Mouse (Mus musculus): ENCODE measurements around the gene Ubac2.
A peak's percentile ranks its signal among the peaks of the same experiment; 100 is the strongest.

Gene Ubac2

DNA sequence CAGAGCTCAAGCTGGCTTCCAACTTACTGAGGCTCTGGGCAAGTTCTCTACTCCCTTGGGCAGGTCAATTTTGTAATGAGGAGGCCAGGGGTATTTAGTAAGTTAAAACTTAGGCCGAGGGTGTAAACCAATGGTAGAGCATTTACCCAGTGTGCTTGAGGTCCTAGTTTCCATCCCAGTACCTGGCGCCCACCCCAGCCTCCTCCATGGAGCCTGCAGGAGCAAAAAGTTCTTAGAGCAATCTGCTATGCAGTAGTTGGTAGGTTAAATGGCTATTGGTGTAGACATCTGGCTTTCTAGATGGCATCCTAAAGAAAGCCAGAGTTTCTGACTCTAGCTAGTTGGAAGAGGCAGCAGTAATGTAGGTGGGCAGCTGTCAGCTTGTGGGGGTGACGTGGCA is 71.0 kb downstream of the Ubac2 start:
- DNase-seq (ENCODE audit: extremely low read depth, low read depth): no peak

- DNase-seq (ENCODE audit: extremely low read depth, low read depth): no peak
These were observed 71.5 kb downstream of the Ubac2 start for GRCm38 (mm10) chr14:121949897-121950296.

DNA sequence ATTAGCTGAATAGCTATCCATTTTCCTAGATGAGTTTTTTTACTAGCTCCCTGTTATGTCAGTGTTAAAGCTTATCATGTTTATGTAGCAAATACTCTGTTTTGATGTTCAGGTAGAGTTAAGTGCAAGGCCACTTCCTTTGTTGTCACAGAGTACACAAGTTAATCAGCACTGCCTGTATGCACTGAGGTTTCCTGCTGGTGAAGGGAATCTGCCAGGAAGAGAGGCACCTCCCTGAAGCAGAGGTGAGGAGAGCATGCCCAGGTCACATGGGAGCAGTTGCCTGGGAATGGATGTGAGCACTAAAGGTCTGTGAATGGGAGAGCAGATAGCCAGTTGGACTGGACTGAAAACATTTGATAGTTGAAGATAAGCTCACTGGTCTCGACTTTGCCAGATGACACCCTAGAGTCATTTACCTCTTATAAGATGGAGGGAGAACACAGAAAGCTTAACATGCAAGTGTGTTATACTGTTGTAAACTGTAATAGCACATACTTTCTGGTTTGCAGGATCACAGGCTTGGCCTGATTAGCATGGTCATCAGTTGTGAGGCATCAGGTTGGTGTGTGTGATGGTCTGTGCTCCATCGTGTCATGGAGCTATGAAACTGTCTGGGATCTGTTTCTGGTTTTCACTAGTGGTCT is 73.1 kb downstream of the Ubac2 start:
- peak; percentile 7 for DNase-seq (ENCODE audit: extremely low read depth, low read depth)

DNA sequence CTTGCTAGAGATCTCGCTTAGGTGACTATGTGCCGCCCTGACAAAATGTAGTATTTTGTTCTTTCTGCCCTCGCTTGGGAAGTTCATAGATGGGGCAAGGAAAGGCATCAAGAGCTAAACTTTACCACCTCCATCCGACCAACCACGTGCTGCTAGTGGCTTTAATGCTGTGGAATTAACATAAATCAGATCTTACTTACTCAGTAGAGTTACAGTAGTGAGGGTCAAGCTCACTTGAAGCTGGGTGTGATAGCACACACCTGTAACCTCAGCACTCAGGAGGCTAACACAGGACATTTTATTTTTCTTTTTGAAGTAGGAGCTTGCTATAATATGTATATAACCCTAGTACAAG is 73.6 kb downstream of the Ubac2 start:
- no peak for DNase-seq (ENCODE audit: extremely low read depth, low read depth)

DNA sequence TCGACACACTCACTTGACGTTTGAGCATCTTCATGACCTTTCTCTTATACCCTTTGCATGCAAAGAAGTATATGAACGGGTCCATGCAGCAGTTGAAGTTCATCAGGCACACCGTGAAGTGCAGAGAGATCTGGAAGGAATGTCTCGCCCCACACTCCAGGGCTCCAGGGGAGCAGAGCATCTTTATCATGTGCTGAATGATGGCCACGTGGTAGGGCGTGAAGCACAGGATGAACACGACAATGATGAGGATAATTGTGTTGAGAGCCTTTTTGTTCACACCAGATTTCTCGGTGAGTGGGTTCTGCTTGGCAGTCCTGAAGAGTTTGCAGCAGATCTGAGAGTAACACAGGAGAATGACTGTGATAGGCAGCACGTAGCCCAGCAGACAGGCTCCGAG is 75.7 kb downstream of the Ubac2 start:
- DNase-seq (ENCODE audit: extremely low read depth, low read depth): no peak

DNA sequence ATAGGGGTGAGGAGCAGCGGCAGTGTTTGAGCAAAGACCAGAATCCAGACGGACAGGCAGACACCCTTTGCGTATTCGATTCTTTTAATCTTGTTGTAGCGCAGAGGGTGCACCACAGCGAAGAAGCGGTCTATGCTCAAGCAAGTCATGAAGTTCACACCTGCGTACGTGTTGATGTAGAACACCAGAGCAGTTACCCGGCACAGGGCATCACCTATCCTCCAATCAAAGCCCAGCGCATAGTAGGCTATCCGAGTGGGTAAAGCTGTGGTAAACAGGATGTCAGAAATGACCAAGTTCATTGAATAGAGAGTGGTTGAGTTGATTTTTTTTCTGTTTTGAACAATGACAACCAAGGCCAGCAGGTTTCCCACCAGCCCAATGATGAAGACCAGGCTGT is 76.2 kb downstream of the Ubac2 start:
- no peak for DNase-seq (ENCODE audit: extremely low read depth, low read depth)

DNA sequence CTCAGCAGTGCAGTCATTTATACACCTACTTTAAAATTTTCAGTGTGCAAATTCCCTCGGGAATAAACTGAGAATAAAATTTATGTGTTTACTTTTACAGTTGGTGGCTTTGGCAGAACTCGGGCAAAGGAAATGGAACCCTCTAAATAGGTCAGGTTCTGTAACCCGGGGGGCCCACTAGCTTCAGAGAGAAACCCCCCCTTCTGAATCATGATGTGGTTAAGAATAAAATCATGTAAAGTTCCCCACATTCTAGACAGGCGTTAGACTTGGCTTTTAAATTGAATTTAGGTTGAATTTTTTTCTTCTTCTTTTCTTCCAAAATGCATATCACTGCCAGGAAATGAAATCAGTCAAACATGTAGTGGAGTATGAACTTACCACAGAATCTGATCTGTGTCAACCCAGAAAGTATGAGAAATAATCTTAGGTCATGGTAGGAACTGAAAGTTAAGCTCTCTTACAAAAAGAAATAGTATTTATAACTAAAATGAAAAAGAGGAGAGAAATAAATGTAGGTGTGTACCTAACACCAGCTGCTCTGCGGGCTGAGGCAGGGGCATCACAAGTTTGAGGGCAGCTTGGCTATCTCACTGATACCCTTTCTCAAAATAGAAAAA is 76.9 kb downstream of the Ubac2 start:
- no peak for DNase-seq (ENCODE audit: extremely low read depth, low read depth)

DNA sequence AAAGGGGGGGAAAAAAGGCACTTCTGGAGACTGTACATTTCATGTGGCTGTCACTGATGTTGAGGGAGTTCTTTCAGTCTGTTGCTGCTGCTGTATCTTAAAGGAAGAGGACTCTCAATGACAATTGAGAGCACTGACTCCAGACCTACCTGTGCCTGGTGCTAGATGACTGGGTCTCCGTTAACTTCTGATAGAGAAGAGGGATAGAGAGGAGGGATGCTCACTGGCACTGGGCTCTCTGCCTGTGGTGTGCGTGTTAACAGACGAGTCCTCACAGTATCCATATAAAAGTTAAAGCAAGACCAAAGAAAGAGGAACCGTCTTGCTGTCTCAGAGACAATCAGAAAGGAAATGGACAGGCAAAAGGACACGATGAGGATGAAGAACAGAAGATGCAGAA is 77.9 kb downstream of the Ubac2 start:
- DNase-seq (ENCODE audit: extremely low read depth, low read depth): no peak

GRCm38 (mm10) chr14:121957176-121957871 is 78.9 kb downstream of the Ubac2 start:
- DNase-seq (ENCODE audit: extremely low read depth, low read depth): no peak

DNA sequence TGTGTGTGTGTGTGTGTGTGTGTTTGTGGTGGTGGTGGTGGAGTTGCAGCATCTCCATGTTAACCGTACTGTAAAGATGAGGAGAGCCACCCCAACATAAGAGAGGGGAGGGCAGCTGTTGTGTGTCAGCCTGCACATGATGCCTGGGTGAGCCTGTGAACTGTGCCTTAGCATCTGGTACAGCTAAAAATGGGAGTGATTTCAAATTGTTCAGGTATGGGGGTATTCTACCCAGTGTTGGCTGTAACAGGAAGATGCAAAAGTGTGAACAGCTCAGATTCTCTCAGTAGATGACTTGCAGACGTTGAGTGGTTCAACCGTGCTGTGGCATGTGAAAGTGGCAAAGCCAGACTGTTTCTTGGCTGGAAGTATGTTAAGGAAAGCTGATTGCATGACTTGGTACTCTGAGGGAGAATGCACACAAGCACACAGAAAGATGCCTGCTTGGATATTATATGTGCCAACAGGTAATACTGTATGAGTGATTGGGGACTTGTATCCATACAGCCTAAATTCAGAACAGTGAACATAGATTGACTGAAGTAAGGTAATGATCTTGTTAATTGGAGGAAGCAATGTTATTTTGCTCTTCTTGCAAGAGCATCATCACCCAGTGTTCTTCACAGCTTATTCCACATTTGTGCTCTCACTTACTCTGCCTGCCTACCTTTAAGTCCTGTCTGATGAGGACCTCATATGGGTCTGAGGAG is 79.8 kb downstream of the Ubac2 start:
- DNase-seq (ENCODE audit: extremely low read depth, low read depth): no peak

DNA sequence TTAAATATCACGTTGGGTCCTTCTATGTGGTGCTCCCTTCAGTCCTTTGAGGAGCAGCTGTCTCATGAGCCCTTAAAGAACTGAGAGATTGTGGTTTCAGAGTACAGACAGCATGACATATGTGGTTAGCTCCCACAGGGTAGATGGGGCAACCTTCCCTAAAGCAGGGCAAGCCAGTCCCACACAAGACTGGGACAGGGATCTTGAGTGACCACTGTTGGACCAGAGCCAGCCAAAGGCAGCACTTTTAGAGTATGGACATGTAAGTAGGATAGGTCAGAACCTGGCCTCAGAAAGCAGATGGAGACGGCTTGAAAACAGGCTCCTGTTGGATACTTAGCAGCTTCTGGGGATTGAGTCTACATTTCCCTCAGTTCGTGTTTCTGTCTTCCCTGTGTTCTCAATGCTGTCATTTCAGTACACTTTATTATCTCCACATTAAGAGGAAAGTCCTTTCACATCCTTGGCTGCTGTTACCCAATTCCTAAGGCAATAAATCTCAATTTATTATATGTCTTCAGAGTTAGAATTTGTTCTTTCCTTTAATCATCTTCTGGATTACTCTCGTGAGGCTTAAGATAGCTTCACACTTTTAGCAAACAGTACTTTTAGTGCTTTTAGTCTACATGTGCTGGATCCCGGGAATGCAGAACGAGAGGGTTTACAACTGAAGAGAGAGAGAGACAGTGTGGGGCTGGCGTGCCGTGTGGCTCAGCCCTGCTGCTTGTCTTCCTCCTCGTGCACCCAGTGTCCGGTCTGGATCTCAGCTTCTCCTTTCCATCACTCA is 80.5 kb downstream of the Ubac2 start:
- no peak for DNase-seq (ENCODE audit: extremely low read depth, low read depth)

DNA sequence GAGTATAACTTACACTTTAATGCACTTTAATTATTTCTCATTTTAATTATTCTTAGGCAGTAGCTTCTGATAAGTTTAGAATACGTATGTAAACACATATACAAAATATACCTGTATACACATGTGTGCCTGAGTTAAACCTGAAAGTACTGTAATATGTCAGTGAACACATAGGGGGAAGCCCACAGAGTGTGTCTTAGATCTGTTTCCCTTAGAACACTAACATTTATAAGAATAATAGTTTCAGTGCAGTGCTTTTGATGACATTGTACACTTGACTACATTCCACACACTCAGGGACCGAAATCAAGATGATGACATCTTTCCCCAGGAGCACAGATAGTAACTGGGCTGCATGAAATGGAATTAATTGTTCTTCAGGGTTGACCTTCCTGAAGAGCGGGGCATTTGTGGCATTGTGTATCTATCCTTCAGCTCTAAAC is 81.1 kb downstream of the Ubac2 start:
- no peak for DNase-seq (ENCODE audit: extremely low read depth, low read depth)

GRCm38 (mm10) chr14:121960031-121960430 is 81.6 kb downstream of the Ubac2 start:
- DNase-seq (ENCODE audit: extremely low read depth, low read depth): no peak

DNA sequence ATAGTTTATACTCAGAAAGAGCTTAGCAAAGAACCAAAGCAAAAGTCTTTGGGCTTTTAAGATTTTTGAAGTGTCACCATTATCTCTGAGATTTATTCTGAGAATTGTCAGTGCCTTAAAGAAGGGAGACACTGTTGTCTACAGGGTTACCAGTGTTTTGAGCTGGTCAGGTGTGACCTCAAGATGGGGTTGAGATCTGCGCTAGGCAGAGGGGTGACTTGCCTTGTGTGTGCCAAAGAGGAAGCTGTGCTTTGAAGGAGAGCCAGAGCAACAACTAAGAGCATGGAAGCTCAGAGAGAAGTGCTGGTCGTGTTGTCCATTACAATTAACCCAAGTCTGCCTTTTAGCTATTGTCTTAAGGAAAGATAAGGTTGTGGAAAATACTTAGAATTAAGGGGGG is 82.1 kb downstream of the Ubac2 start:
- DNase-seq (ENCODE audit: extremely low read depth, low read depth): no peak

DNA sequence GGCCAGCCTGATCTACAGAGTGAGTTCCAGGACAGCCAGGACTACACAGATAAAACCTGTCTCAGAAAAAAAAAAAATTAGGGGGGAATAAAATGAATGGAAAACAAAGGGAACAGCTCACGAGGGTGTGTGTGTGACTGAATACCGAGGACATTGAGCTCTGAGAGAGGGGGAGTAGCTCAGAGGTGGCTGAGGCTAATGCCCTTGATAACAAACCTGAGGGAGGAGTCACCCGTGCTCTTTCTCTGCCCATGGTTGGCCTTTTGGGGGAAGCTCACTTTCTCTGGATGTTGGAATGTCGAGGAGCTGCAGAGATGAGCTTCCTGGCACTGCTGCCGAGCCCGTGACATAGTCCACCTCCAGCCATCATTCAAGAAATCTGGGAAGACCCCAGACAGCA is 82.6 kb downstream of the Ubac2 start:
- DNase-seq (ENCODE audit: extremely low read depth, low read depth): no peak

- DNase-seq (ENCODE audit: extremely low read depth, low read depth): no peak
These were observed 83.2 kb downstream of the Ubac2 start for GRCm38 (mm10) chr14:121961496-121962127.

- DNase-seq (ENCODE audit: extremely low read depth, low read depth): no peak
These were observed 83.9 kb downstream of the Ubac2 start for GRCm38 (mm10) chr14:121962128-121962890.

- DNase-seq (ENCODE audit: extremely low read depth, low read depth): no peak
These were observed 85.0 kb downstream of the Ubac2 start for GRCm38 (mm10) chr14:121963251-121963941.

GRCm38 (mm10) chr14:121963942-121964335 is 85.5 kb downstream of the Ubac2 start:
- no peak for DNase-seq (ENCODE audit: extremely low read depth, low read depth)

DNA sequence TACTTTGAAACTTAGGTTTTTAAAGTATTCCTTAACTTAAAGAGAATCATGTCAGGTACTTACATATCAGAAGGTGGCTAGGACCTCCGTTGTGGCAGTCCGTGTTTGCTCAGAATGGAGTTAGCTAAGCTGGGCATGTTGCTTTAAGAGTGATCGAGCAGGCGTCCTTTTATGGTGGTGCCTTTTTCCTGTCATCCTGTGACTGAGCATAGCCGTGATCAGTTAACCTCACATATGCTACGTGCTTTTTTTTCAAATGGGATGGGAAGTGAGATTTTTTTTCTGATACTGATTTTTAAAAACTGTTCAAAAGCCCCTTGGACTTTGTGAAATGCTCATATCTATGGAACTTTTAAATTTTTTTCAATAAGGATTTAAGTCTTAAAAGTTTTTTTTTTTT is 86.6 kb downstream of the Ubac2 start, which contains the start of gene Gpr183:
Gene Gpr183, minus strand, starts transcription at position 206 of the 400 bp plus-strand sequence.
- DNase-seq (ENCODE audit: extremely low read depth, low read depth): no peak

All from MEL-GATA-1-ER (cell line).